Mouse (Mus musculus) lung, embryonic 15.5 days (tissue): ENCODE data around the gene 2310009B15Rik. TPM values are rescaled to one million over a fixed set of nuclear protein-coding genes. Genes with fewer than 3 reads are reported as not detected.
A peak's percentile ranks its signal among the peaks of the same experiment; 100 is the strongest.

ENCODE experiments used
- ATAC-seq: fragments of 200-750 bp; cut with Nextera tagmentation; 2 replicates; pipeline ENCODE4 v1.8.0; 2017; ENCODE audit warnings: moderate number of reproducible peaks, borderline replicate concordance; ENCODE audit not compliant: low FRiP score, low TSS enrichment; ENCODE audit errors: extremely low read depth
- H3K27ac ChIP-seq: fragments of 300-500 bp; sonication (generic); 2 replicates; pipeline ENCODE4 v1.5.1; 2015; ENCODE audit warnings: moderate library complexity, mild to moderate bottlenecking, inconsistent platforms
- H3K27me3 ChIP-seq: fragments of 300-500 bp; sonication (generic); 2 replicates; pipeline ENCODE4 v1.6.1; 2015; ENCODE audit warnings: inconsistent platforms
- H3K36me3 ChIP-seq: fragments of 300-500 bp; sonication (generic); 2 replicates; pipeline ENCODE4 v1.6.1; 2015; ENCODE audit warnings: inconsistent platforms
- H3K4me1 ChIP-seq: fragments of 300-500 bp; sonication (generic); 2 replicates; pipeline ENCODE4 v1.6.1; 2015; ENCODE audit warnings: inconsistent platforms
- H3K4me2 ChIP-seq: fragments of 300-500 bp; sonication (generic); 2 replicates; pipeline ENCODE4 v1.6.1; 2015; ENCODE audit warnings: inconsistent platforms, mild to moderate bottlenecking, moderate library complexity
- H3K4me3 ChIP-seq: fragments of 300-500 bp; sonication (generic); 2 replicates; pipeline ENCODE4 v1.5.1; 2015; ENCODE audit warnings: mild to moderate bottlenecking, inconsistent platforms
- H3K9ac ChIP-seq: fragments of 300-500 bp; sonication (generic); 2 replicates; pipeline ENCODE4 v1.6.1; 2015; ENCODE audit warnings: inconsistent platforms
- H3K9me3 ChIP-seq: fragments of 300-500 bp; sonication (generic); 2 replicates; pipeline ENCODE4 v1.6.1; 2016; ENCODE audit warnings: inconsistent platforms
- WGBS: fragments of 180-500 bp; shearing (Covaris S2); methylation state at CpG from one replicate; pipeline ENCODE4 v1.1.7; 2015; 5-methylcytosine and 5-hydroxymethylcytosine counted together
- polyA plus RNA-seq: library from polyadenylated mRNA; unstranded; fragments of >200 nt; fragmentation: Nextera tagmentation; extraction: Ambion mirVana; gene quantifications from 2 replicates; pipeline ENCODE4 v1.2.1, GENCODE M21; 2015

Gene 2310009B15Rik
- polyA plus RNA-seq, 1 experiment from 2014 or later = 46.1 TPM

GRCm38 (mm10) chr1:138841306-138842095 is 15.2 kb downstream of the 2310009B15Rik start:
- peak; percentile 55; the same call in 1 of the 2 replicates for ATAC-seq
- H3K27me3 ChIP-seq = peaks cover 100% of the 10 kb centered on the region
- peaks cover 20% of the 10 kb centered on the region for H3K4me1 ChIP-seq
- H3K9ac ChIP-seq = no peak overlapping the region
- whole genome bisulfite sequencing = 1% methylated on average over 54 of the region's 54 CpGs
- peak overlapping the region; percentile 35 for H3K4me3 ChIP-seq
- peak overlapping the region; percentile 62 for H3K4me2 ChIP-seq
- H3K36me3 ChIP-seq = no peaks in the 10 kb centered on the region
- H3K27ac ChIP-seq = no peak overlapping the region
- no peaks in the 10 kb centered on the region for H3K9me3 ChIP-seq

DNA sequence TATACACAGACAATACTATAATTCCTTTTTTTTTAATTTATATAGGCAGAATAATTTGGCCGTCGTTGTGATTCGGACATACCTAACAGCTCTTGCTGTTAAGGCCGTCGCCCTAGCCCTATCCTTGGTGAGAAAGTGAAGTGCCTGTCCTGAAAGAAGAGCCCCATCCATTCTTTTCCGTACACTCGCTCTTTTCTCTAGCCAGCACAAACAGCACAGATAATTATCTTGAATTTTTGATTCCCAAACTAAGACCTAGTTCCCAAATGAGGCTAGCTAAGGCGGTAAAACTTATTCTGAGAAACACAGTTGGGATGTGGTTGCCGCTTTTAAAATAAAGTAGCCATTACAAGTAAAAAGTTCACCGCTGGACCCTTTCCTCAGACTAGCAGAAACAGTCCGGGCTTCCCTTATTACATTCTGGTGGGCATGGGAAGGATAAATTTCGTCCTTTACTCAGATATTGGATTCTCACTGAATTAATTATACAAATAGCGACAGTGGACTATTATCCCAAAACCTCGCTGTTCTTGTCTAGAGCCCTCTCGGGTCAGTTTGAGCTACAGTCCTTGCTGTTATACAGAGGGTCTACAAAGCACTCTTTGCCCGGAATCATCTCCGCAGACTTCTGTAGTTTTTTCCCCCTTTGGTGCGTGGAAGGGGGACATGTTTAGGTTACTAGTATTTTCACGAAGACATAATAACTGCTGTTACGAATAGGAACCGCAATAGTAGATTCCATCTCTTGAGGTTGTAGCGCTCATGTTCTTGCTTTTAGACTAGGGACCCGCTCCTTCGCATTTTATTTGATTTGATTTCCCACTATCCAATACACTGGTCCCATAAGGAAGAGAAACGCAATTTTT is 16.0 kb downstream of the 2310009B15Rik start:
- ATAC-seq = no peak
- Histone ChIP-seq H3K27ac (no peak overlapping the region), H3K36me3 (no peaks in the 10 kb centered on the region), H3K4me3 (no peak overlapping the region), H3K27me3 (peaks cover 100% of the 10 kb centered on the region), H3K4me2 (no peak overlapping the region), H3K4me1 (peaks cover 20% of the 10 kb centered on the region), H3K9me3 (no peaks in the 10 kb centered on the region), H3K9ac (no peak overlapping the region)
- 10% methylated on average over 25 of the region's 25 CpGs for WGBS

- no peak overlapping the region for H3K4me2 ChIP-seq
- WGBS = 10% methylated on average over 16 of the region's 16 CpGs
- no peak overlapping the region for H3K9ac ChIP-seq
- H3K27ac ChIP-seq = no peak overlapping the region
- no peaks in the 10 kb centered on the region for H3K9me3 ChIP-seq
- no peak for ATAC-seq
- no peaks in the 10 kb centered on the region for H3K36me3 ChIP-seq
- peaks cover 20% of the 10 kb centered on the region for H3K4me1 ChIP-seq
- H3K27me3 ChIP-seq = peaks cover 100% of the 10 kb centered on the region
- H3K4me3 ChIP-seq = no peak overlapping the region
These were observed 16.7 kb downstream of the 2310009B15Rik start for GRCm38 (mm10) chr1:138839809-138840430.

- no peaks in the 10 kb centered on the region for H3K36me3 ChIP-seq
- H3K4me1 ChIP-seq = peaks cover 20% of the 10 kb centered on the region
- H3K27me3 ChIP-seq = peaks cover 100% of the 10 kb centered on the region
- no peak overlapping the region for H3K9ac ChIP-seq
- 11% methylated on average over 2 of the region's 2 CpGs for WGBS
- H3K27ac ChIP-seq = no peak overlapping the region
- no peak overlapping the region for H3K4me3 ChIP-seq
- no peak for ATAC-seq
- H3K4me2 ChIP-seq = no peak overlapping the region
- no peaks in the 10 kb centered on the region for H3K9me3 ChIP-seq
These were observed 17.4 kb downstream of the 2310009B15Rik start for GRCm38 (mm10) chr1:138839291-138839690.

DNA sequence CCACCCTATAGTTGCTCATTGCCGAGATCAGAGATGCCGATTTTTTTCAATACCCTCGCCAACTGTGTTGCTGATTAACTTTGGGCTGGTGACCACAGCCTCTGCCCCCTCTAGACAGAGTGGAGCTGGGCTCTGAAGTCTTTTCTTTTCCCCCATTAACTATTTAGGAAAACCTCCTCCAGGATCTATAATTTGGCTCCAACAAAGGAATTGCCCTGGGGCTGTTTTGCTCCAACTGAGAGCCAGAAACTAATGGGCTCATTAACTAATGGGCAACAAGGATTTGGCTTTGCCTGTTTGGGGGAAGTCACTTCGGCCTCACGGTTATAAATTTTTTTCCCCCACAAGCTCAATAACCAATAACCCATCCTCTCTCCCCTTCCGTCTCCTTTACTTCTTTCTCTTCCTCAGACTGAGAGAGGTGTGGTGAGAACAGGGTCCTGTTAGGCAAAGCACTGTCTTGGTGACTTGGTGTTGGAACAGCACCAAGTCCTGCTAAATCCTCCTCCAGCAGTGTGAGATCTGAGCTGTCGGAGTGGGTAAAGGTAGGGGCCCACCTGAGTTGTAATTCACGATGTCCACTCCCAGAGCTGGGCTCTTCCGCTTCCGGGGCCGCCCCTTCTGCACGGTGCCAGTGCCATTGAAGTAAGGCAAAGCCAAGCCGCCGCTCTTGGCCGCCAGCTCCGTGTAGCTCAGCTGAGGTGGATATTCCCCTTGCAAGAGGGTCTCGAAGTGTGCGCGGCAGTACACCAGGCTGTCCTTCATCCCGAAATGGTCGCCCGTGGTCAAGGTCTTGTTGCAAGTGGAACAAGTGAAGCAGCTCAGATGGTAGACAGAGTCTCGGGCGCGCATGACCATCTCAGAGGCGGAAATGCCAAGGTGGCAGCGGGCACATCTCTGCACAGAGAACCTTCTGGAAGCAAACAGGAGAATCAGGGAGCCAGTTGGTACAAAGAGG is 18.6 kb downstream of the 2310009B15Rik start:
- Histone ChIP-seq H3K9me3 (no peaks in the 10 kb centered on the region), H3K27me3 (peaks cover 100% of the 10 kb centered on the region), H3K4me3 (no peak overlapping the region), H3K4me1 (peaks cover 11% of the 10 kb centered on the region), H3K36me3 (no peaks in the 10 kb centered on the region), H3K9ac (no peak overlapping the region), H3K27ac (no peak overlapping the region), H3K4me2 (0 out of 2 replicates have a peak overlapping the region, but pooled peaks have one; percentile 9)
- no peak for ATAC-seq
- 21% methylated on average over 27 of the region's 27 CpGs for WGBS

- H3K27ac ChIP-seq = no peak overlapping the region
- ATAC-seq = no peak
- H3K9ac ChIP-seq = no peak overlapping the region
- no peak overlapping the region for H3K4me3 ChIP-seq
- H3K9me3 ChIP-seq = no peaks in the 10 kb centered on the region
- peaks cover 96% of the 10 kb centered on the region for H3K27me3 ChIP-seq
- H3K4me1 ChIP-seq = no peaks in the 10 kb centered on the region
- 0% methylated on average over 3 of the region's 3 CpGs for WGBS
- no peak overlapping the region for H3K4me2 ChIP-seq
- no peaks in the 10 kb centered on the region for H3K36me3 ChIP-seq
These were observed 21.2 kb downstream of the 2310009B15Rik start for GRCm38 (mm10) chr1:138835355-138835900.

GRCm38 (mm10) chr1:138831309-138831708 is 25.3 kb downstream of the 2310009B15Rik start:
- no peak for ATAC-seq
- Histone ChIP-seq H3K9me3 (no peaks in the 10 kb centered on the region), H3K4me2 (peak overlapping the region; percentile 54), H3K4me1 (0 out of 2 replicates have a peak, but pooled peaks cover 3% of the 10 kb centered on the region), H3K27ac (no peak overlapping the region), H3K36me3 (no peaks in the 10 kb centered on the region), H3K4me3 (peak overlapping the region; percentile 26), H3K9ac (no peak overlapping the region), H3K27me3 (peaks cover 73% of the 10 kb centered on the region)
- WGBS = 1% methylated on average over 16 of the region's 16 CpGs

- no peaks in the 10 kb centered on the region for H3K36me3 ChIP-seq
- whole genome bisulfite sequencing = 38% methylated on average over 6 of the region's 6 CpGs
- no peak overlapping the region for H3K9ac ChIP-seq
- no peak for ATAC-seq
- H3K4me1 ChIP-seq = 0 out of 2 replicates have a peak, but pooled peaks cover 3% of the 10 kb centered on the region
- H3K27ac ChIP-seq = no peak overlapping the region
- peaks cover 34% of the 10 kb centered on the region for H3K27me3 ChIP-seq
- no peak overlapping the region for H3K4me3 ChIP-seq
- H3K9me3 ChIP-seq = no peaks in the 10 kb centered on the region
- H3K4me2 ChIP-seq = no peak overlapping the region
These were observed 29.8 kb downstream of the 2310009B15Rik start for GRCm38 (mm10) chr1:138826841-138827240.

GRCm38 (mm10) chr1:138822985-138823322 is 33.7 kb downstream of the 2310009B15Rik start:
- 100% methylated on average over 1 of the region's 1 CpGs for WGBS
- H3K27ac ChIP-seq = no peak overlapping the region
- H3K9ac ChIP-seq = no peak overlapping the region
- H3K9me3 ChIP-seq = no peaks in the 10 kb centered on the region
- ATAC-seq = peak; percentile 23
- no peak overlapping the region for H3K4me2 ChIP-seq
- H3K4me1 ChIP-seq = 0 out of 2 replicates have a peak, but pooled peaks cover 3% of the 10 kb centered on the region
- no peaks in the 10 kb centered on the region for H3K36me3 ChIP-seq
- no peak overlapping the region for H3K4me3 ChIP-seq
- H3K27me3 ChIP-seq = peaks cover 12% of the 10 kb centered on the region; the same call in 1 of the 2 replicates

- H3K4me3 ChIP-seq = no peak overlapping the region
- 85% methylated on average over 7 of the region's 7 CpGs for WGBS
- H3K9ac ChIP-seq = no peak overlapping the region
- H3K9me3 ChIP-seq = no peaks in the 10 kb centered on the region
- no peak overlapping the region for H3K27ac ChIP-seq
- H3K36me3 ChIP-seq = no peaks in the 10 kb centered on the region
- no peak overlapping the region for H3K4me2 ChIP-seq
- 0 out of 2 replicates have a peak, but pooled peaks cover 3% of the 10 kb centered on the region for H3K4me1 ChIP-seq
- peaks cover 9% of the 10 kb centered on the region; the same call in 1 of the 2 replicates for H3K27me3 ChIP-seq
- peak; percentile 23 for ATAC-seq
These were observed 34.2 kb downstream of the 2310009B15Rik start for GRCm38 (mm10) chr1:138822255-138822984.
